Comparison of ENCODE assay signal across 12 mouse cellular contexts in the genomic region with DNA sequence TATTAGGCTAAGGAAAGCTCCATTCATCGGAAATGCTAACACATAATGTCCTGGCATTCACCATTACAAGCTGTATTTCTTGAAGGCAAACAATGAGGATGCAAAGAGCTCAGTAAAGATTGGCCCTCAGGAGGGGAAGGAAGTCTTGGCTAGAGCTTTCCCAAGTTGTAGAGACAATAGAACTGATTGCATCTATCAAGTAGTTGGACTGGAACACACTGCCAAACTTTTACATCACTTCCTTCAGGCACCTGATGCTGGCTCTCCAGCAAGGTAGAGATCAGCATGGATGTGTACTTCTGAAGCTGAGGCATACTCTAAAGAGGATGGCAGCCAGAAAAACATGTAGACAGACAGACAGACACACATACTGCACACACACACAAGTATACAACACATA.
"Had no signal": no experiment of that assay in that cellular context is flagged by ENCODE, and none has a peak within 500 bp of the region (broad histone marks: within the 10 kb centered on the region; RNA-seq: fewer than 3 reads in every experiment).

No protein-coding gene starts in this region.

- H3K9me3 ChIP-seq: intestine, embryonic 15.5 days; limb, embryonic 10.5 days; liver, embryonic 13.5 days; midbrain, embryonic 13.5 days; stomach, embryonic 15.5 days had no signal

- H3K9ac ChIP-seq: intestine, embryonic 15.5 days; liver, embryonic 13.5 days; liver, postnatal 0 days; midbrain, embryonic 13.5 days; stomach, embryonic 15.5 days had no signal

- DNase-seq: kidney, adult 18-20 months; kidney, postnatal 25 days; liver, embryonic 13.5 days; liver, postnatal 0 days; right cerebral cortex, postnatal 14 days; thymus, adult 2 months; thymus, postnatal 25 days had no signal

- ATAC-seq: intestine, embryonic 15.5 days; liver, postnatal 0 days had no signal

- H3K27ac ChIP-seq: intestine, embryonic 15.5 days; left cerebral cortex, adult 2 months; limb, embryonic 10.5 days; liver, embryonic 13.5 days; midbrain, embryonic 13.5 days; stomach, embryonic 15.5 days had no signal

- H3K36me3 ChIP-seq: intestine, embryonic 15.5 days; limb, embryonic 10.5 days; liver, embryonic 13.5 days; midbrain, embryonic 13.5 days; stomach, embryonic 15.5 days had no signal

- H3K4me3 ChIP-seq: intestine, embryonic 15.5 days; left cerebral cortex, adult 2 months; limb, embryonic 10.5 days; liver, embryonic 13.5 days; midbrain, embryonic 13.5 days; stomach, embryonic 15.5 days had no signal

- H3K4me2 ChIP-seq: intestine, embryonic 15.5 days; liver, embryonic 13.5 days; midbrain, embryonic 13.5 days; stomach, embryonic 15.5 days had no signal

- H3K4me1 ChIP-seq: intestine, embryonic 15.5 days; limb, embryonic 10.5 days; liver, embryonic 13.5 days; stomach, embryonic 15.5 days had no signal

- H3K27me3 ChIP-seq: intestine, embryonic 15.5 days; liver, embryonic 13.5 days; midbrain, embryonic 13.5 days; stomach, embryonic 15.5 days had no signal
